Mouse (Mus musculus) kidney, postnatal 4 days (tissue): ENCODE data around the gene Olfr70.

Experiments used
- DNase-seq, 2 experiments: peaks; one replicate each; pipeline ENCODE4 v3.0.0; 2021; ENCODE audit warnings: mixed read lengths in 2 of 2

The Olfr70 gene

DNA sequence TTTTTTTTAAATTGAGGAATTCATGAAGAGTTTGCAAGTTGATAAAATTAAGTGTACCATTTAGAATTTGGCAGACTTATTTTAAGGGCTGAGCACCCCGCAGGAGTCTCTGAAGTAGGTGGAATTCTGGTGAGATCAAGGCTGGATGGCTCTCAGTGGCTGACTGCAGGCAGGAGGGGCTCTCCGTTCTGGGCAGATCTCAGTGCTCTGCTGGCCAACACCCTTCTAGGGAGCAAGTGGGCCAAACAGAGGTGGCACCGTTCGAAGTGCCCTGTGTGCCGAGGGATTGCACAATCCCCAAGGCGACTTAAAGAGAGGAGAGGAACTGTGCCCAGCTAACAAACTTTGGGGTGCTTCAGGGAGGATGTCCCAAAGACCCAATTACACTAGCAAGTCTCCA, 9.3 kb upstream of the Olfr70 start, which contains the start of gene Olfr71:
Gene Olfr71, minus strand, starts transcription at position 387 of the 400 bp plus-strand sequence.
- no peak for DNase-seq

DNA sequence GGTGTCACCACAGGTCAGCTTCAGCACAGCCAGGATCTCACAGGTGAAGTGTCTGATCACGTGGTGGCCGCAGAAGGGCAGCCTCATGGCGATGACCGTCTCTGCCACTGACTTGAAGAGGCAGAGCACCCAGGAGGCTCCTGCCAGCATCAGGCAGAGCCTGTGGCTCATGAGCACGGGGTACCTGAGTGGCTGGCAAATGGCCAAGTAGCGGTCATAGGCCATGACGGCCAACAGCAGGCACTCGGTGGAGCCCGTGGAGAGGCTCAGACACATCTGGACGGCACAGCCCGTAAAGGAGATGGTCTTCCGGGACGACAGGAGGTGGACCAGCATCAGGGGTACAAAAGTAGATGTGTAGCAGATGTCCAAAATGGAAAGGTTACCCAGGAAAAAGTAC, 5.4 kb upstream of the Olfr70 start:
- peak in 1 of 2 experiments; percentile 47 for DNase-seq

GRCm38 (mm10) chr4:43703851-43704250, 3.2 kb upstream of the Olfr70 start:
- DNase-seq, result peak; percentile 59 to 70

DNA sequence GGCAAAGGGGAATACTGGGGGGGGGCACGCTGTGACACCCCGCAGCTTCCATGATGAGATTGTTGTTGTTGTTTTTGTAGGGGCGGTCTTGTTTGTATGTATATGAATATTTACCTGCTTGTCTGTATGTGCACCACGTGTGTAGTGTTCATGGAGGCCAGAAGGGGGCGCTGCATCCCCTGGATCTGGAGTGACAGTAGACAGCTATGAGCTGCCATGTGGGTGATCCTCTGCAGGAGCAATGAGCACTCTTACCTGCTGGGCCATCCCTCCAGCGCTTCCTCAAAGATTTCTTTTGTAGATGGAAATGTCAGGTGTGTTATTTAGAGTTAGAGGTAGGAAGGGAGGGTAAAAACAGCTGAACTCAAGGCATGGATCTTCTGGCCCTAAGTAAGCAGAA, 2.8 kb upstream of the Olfr70 start:
- no peak for DNase-seq

DNA sequence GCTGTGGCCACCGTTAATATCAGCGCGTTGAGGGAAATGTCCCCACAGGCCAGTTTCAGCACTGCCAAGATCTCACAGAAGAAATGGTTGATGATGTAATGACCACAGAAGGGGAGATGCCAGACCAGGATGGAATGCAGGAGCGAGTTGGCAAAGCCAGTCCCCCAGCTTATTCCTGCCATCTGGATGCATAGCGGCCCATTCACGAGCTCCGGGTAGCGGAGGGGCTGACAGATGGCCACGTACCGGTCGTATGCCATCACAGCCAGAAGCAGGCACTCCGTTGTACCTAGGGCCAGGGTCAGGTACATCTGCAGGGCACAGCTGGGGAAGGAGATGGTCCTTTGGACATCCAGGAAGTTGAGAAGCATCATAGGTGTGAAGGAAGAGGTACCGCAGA, 4.0 kb downstream of the Olfr70 start:
- DNase-seq, result no peak

DNA sequence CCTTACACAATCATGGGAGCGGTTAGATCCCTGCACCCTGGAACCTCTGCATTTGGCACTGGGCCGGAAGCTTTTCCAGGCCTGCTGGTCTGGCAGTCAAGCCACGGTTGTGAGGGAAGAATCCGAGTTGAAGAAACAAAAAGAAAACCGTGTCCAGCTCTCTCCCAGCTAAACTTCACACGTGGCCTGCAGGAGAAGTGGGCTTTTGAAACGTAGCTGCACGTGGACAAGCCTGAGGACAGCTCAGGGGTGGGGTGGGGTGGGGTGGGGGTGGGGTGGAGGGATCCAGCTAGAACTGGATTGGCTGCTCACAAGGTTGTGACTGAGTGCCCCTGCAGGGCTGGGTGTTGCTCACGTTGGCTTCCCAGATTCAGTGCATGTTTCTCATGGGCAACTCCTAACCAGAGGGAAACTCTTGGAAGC, 5.3 kb downstream of the Olfr70 start:
- peak; percentile 38 to 60 for DNase-seq

DNA sequence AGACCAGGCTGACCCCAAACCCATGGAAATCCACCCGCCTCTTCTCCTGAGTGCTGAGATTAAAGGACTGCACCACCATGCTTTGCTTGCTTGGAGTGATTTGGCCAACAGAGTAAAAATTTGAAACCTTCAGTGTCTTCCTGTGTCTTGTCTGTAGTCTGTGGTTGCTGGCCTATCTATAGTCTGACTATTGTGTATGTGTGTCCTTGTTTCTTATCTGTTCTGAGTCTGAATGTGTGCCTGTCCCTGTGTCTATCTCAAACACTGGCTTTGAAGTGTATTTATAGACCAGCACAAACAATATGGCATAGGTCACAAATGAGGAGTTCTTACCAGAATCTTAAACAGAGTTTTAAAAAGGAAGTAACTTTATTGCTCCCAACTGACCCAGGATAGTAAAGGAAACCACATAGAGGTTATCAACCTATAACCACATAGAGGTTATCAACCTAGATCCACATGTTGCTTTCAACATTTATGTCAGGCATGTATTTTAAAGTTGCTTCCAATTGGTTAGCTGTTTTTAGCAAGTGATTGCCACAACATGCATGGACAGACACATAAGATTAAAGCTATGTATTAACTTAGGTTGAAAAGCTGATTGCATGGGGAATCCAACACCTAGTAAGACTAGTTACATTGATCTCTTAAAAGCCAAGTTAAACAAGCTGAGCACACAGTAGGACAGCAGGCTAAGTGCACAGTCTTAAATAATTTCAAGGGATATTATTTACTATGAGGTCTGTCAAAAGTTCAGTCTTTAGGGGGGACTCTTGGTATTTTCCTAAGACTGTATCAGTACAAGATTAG, 6.0 kb downstream of the Olfr70 start:
- no peak for DNase-seq

- DNase-seq, result no peak
Measured at GRCm38 (mm10) chr4:43693806-43694241, 6.8 kb downstream of the Olfr70 start.

DNA sequence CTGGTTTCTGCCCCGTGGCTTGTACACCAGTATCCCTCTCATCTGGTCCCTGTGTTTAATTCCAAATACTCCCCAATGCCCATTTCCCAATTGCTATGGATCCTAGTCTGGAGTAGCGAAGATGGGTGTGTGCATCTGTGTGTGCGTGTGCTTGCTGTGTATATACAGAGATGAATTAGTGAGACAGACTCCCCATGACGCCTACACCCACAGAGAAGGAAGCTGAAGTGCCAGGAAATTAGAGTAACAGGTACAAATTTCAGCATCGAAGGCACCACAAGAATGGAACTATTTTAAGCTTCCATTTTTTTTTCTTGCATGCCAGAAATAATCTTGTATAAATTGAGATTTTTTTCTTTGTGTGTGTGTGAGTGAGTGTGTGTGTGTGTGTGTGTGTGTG, 9.6 kb downstream of the Olfr70 start:
- DNase-seq, result no peak

DNA sequence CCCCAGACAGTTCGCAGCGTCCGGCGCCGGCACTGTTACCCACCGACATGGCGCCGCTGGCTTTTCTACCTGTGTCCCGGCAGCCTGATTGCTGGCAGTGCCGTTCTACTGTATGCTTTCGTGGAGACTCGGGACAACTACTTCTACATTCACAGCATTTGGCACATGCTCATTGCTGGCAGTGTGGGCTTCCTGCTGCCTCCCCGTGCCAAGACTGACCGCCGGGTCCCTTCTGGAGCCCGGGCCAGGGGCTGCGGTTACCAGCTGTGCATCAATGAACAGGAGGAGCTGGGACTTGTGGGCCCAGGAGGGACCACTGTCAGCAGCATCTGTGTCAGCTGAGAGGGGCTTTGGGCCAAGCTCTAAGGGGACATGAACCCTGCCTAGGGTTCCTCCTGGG, 10.6 kb downstream of the Olfr70 start:
- DNase-seq, result no peak

DNA sequence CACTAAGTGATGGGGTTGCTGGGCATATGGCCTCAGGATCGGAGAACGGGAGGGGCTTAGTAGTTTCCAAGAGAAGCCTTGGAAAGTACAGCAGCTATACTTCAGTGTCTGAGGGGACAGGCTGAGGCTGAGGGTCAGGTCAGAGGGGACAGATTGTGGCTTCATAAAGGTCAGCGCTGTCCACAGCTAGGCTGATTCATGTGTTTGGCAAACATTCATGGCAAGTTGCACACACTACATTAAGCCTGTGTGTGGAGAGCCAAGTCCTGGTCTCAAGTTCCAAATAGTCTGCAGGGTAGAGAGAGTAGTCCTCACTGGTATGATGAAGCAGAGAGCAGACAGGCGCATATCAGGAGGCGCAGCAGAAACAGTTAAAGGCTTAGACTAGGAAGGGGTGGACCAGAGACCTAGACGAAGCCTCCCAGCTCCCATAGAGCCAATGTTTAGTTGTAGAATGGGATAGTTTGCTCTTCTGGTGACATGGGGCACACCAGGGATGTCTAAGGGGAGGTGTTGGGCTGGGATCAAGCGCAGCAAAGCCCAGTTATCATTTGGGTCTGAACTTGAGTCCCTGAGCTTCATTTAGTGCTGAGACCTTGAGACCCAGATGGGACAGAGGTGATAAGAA, 21.1 kb downstream of the Olfr70 start:
- DNase-seq, result peak; percentile 55 to 72

GRCm38 (mm10) chr4:43678541-43678940, 22.1 kb downstream of the Olfr70 start:
- no peak for DNase-seq

DNA sequence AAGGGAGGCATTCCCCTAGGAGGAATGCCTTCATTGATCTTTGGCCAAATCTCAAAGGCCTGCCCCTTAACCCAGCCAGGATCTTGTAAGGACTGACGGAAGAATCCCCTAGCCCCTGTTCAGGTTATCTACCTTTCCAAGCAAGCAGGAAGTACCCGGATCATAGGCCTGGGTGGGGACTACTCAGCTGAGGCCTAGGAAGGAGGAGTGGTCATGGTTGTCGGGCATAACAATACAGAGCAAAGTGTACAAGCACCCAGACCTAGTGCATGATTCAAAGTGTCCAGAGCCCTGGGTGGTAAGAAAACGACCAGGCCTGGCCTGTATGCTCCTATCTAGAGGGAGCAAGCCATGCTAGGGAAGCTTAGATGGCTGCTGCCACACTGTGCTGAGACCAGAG, 25.0 kb downstream of the Olfr70 start:
- DNase-seq, result no peak

DNA sequence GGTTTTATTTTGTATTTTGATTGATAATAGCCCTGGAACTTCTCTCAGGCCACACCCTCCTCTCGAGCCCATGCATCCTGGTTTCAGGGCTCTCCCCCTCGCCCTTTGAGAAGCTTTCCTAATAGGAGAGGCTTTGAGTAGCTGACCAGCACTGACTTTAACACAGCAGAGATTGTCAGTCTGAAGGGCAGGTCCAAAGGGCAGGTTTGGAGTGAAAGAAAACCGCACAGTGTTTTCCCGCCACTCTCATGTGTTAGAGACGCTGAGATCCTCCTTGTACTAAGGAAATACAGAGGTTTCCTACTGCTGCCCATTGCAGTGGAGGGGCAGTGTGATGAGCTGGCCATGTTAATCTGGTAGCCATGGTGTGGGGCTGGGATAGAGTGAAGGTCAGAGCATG, 25.6 kb downstream of the Olfr70 start:
- DNase-seq, result no peak

GRCm38 (mm10) chr4:43673703-43674102, 26.9 kb downstream of the Olfr70 start:
- no peak for DNase-seq

- peak; percentile 95 to 97 for DNase-seq
Measured at GRCm38 (mm10) chr4:43672070-43672469, 28.5 kb downstream of the Olfr70 start.

DNA sequence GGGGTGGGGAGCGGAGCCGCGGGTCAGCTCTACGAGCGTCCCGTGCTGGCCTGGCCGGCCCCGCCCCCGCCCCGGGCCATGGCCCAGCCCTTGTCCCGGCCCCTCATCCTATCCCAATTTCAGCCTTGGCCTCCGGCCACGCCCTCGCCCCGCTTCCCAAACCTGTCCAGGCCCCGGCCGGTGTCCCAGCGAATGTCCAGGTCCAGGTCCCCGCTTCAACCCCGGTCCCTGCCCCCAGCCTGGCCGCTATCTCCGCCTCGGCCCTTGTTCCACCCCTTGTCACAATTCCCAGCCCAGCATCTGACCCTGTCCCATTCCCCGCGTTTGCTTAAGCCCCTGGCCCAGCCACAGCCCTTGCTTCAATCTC, 31.2 kb downstream of the Olfr70 start:
- DNase-seq, result peak; percentile 83 to 89

- DNase-seq, result peak; percentile 93 to 95
Measured at GRCm38 (mm10) chr4:43668782-43669427, 31.7 kb downstream of the Olfr70 start, which contains the start of the genes Tmem8b and Fam221b. Gene Tmem8b, plus strand, starts transcription at chr4:43668971. Gene Fam221b, minus strand, starts transcription at chr4:43669145.

- no peak for DNase-seq
Measured at GRCm38 (mm10) chr4:43666412-43666811, 34.2 kb downstream of the Olfr70 start.

GRCm38 (mm10) chr4:43657146-43657545, 43.5 kb downstream of the Olfr70 start:
- DNase-seq, result no peak

DNA sequence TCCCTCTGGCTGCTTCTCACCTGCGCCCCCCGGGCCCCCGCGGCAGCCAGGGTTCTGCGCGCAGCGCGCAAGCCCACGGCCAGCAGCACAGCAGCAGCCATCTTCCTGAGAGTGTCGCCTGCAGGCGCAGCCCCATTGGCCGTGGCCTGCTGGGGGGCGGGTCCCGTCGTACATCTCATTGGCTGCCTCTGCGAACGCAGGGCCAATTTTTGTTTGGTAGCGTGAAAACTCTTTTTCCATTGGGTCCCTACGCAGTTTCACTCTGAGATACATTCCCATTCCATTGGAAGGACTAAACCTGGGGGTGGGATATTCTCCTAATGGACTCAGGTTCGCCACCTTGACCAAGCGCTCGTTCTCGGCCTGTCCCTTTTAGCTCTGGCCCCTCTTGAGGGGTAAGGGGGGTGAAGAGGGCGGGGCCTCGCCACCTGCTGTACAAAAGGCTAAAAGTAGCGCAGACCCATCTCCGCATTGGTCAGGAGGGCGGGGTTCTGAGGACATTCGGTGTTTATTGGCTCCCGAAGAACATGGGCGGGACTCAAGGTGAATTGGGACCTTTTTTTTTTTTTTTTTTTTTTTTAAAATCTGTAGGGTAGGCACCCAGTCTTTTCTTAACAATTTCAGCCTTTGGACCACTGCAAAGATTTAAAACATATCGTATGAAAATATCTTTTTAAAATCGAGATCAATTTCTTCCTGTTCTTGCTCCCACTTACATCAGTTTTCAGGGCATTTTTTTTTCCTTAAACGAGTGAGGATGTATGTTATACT, 44.1 kb downstream of the Olfr70 start, which contains the start of gene Hint2:
Gene Hint2, minus strand, starts transcription at position 128 of the 771 bp plus-strand sequence.
- DNase-seq, result peak; percentile 92 to 96

DNA sequence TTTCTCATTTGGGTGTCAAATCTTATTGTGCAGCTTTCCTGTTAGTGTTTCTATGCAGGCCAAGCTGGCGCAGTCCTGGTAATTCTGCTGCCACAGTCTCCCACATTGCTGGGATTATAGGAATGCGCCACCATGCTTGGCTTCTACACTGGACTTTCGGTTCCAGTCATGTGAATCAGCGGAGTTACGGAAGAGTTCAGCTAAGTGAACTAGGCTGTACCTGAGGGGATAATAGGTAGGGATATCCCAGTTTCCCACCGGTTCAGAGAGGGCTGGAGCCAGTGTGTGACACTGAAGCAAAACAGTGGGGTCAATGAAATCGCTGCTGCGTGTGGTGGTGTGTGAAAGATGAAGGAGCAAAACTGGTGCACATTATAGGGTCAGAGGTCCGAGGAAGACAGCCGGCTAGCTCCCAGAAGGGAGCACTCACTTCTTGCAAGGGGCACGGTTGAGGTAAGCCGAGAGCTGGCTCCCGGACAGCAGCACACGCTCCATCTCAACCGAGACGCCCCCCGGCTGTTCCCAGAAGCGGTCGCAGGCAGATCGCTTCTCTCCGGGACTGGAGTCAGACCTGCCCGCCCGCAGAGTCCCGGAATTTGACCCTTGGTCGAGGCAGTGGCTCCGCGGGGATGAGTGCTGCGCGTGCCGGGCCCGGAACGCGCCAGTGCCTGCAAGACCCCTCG, 44.8 kb downstream of the Olfr70 start:
- DNase-seq, result peak in 1 of 2 experiments; percentile 18
